Mouse (Mus musculus): ENCODE measurements around the gene Stx18.

- TF ChIP-seq CTCF (IDR thresholded peaks at IDR 0.05; ENCODE audit: low read depth) (no peak), EP300 (optimal IDR thresholded peaks at IDR 0.05) (no peak)
Observed at GRCm38 (mm10) chr5:38121699-38122098, 83.2 kb downstream of the Stx18 start.
